Mouse (Mus musculus) small intestine, adult 2 months (tissue): Measurements from ENCODE around the gene Rps3.

ENCODE experiments used
- CTCF ChIP-seq: fragments of 200-500 bp; IDR thresholded peaks from 2 replicates; pipeline ENCODE4 v1.5.1; 2012; ENCODE audit warnings: low read depth, mild to moderate bottlenecking, control low read depth, inconsistent platforms, low read length, moderate library complexity, mixed read lengths; ENCODE audit not compliant: insufficient replicate concordance, insufficient read length; ENCODE audit errors: extremely low read depth
- POLR2A ChIP-seq: fragments of 200-500 bp; IDR thresholded peaks from 2 replicates; pipeline ENCODE4 v1.6.1; 2012; ENCODE audit warnings: low read depth, mild to moderate bottlenecking, control low read depth, inconsistent platforms, low read length, moderate library complexity

GRCm38 (mm10) chr7:99489708-99490107 is 6.2 kb upstream of the Rps3 start:
- TF ChIP-seq CTCF (no peak), POLR2A (no peak)
